Mouse (Mus musculus): ENCODE measurements around the gene Nlgn1. TPM values are rescaled to one million over a fixed set of nuclear protein-coding genes. Genes with fewer than 3 reads are reported as not detected.

The Nlgn1 gene
- polyA plus RNA-seq, 1 experiment from 2014 or later, result 0.86 TPM

GRCm38 (mm10) chr3:26129455-26129854 lies 202.8 kb downstream of the Nlgn1 start:
- 80% methylated on average over 6 of the region's 6 CpGs for WGBS
- Histone ChIP-seq H3K4me3 (ENCODE audit: low read depth, low read length) (no peak overlapping the region), H3K27ac (ENCODE audit: low read depth, low read length) (no peak overlapping the region), H3K9ac (ENCODE audit: low read depth, low read length) (no peak overlapping the region), H3K4me2 (replicated peaks; ENCODE audit: low read depth) (no peak overlapping the region), H3K9me3 (ENCODE audit: control insufficient read depth) (no peaks in the 10 kb centered on the region), H3K4me1 (replicated peaks; ENCODE audit: control insufficient read depth, insufficient read depth, low read length) (no peaks in the 10 kb centered on the region), H3K27me3 (replicated peaks; ENCODE audit: control insufficient read depth, insufficient read depth, low read length) (no peaks in the 10 kb centered on the region), H3K36me3 (ENCODE audit: control insufficient read depth, insufficient read depth) (no peaks in the 10 kb centered on the region)
- no peak for ATAC-seq
- no peak for TF ChIP-seq CTCF (IDR thresholded peaks at IDR 0.05; ENCODE audit: low read depth)

- Histone ChIP-seq H3K4me3 (ENCODE audit: low read depth, low read length) (no peak overlapping the region), H3K4me2 (replicated peaks; ENCODE audit: low read depth) (no peak overlapping the region), H3K9me3 (ENCODE audit: control insufficient read depth) (no peaks in the 10 kb centered on the region), H3K27me3 (replicated peaks; ENCODE audit: control insufficient read depth, insufficient read depth, low read length) (no peaks in the 10 kb centered on the region), H3K27ac (ENCODE audit: low read depth, low read length) (no peak overlapping the region), H3K9ac (ENCODE audit: low read depth, low read length) (no peak overlapping the region), H3K4me1 (replicated peaks; ENCODE audit: control insufficient read depth, insufficient read depth, low read length) (no peaks in the 10 kb centered on the region), H3K36me3 (ENCODE audit: control insufficient read depth, insufficient read depth) (no peaks in the 10 kb centered on the region)
- WGBS, result 64% methylated on average over 1 of the region's 1 CpGs
- TF ChIP-seq CTCF (IDR thresholded peaks at IDR 0.05; ENCODE audit: low read depth), result no peak
- ATAC-seq, result no peak
These were observed 215.2 kb downstream of the Nlgn1 start for GRCm38 (mm10) chr3:26117071-26117470.

GRCm38 (mm10) chr3:26106361-26106760 lies 225.9 kb downstream of the Nlgn1 start:
- no peak for TF ChIP-seq CTCF (IDR thresholded peaks at IDR 0.05; ENCODE audit: low read depth)
- H3K4me2 ChIP-seq (replicated peaks; ENCODE audit: low read depth), result no peak overlapping the region
- 91% methylated on average over 7 of the region's 7 CpGs for WGBS
- H3K27ac ChIP-seq (ENCODE audit: low read depth, low read length), result no peak overlapping the region
- no peaks in the 10 kb centered on the region for H3K27me3 ChIP-seq (replicated peaks; ENCODE audit: control insufficient read depth, insufficient read depth, low read length)
- ATAC-seq, result no peak
- H3K9ac ChIP-seq (ENCODE audit: low read depth, low read length), result no peak overlapping the region
- H3K36me3 ChIP-seq (ENCODE audit: control insufficient read depth, insufficient read depth), result no peaks in the 10 kb centered on the region
- H3K9me3 ChIP-seq (ENCODE audit: control insufficient read depth), result no peaks in the 10 kb centered on the region
- no peaks in the 10 kb centered on the region for H3K4me1 ChIP-seq (replicated peaks; ENCODE audit: control insufficient read depth, insufficient read depth, low read length)
- no peak overlapping the region for H3K4me3 ChIP-seq (ENCODE audit: low read depth, low read length)

GRCm38 (mm10) chr3:26105528-26105927 lies 226.7 kb downstream of the Nlgn1 start:
- ATAC-seq, result no peak
- H3K27ac ChIP-seq (ENCODE audit: low read depth, low read length), result no peak overlapping the region
- no peak for TF ChIP-seq CTCF (IDR thresholded peaks at IDR 0.05; ENCODE audit: low read depth)
- H3K27me3 ChIP-seq (replicated peaks; ENCODE audit: control insufficient read depth, insufficient read depth, low read length), result no peaks in the 10 kb centered on the region
- no peak overlapping the region for H3K4me3 ChIP-seq (ENCODE audit: low read depth, low read length)
- no peaks in the 10 kb centered on the region for H3K4me1 ChIP-seq (replicated peaks; ENCODE audit: control insufficient read depth, insufficient read depth, low read length)
- H3K9me3 ChIP-seq (ENCODE audit: control insufficient read depth), result no peaks in the 10 kb centered on the region
- H3K36me3 ChIP-seq (ENCODE audit: control insufficient read depth, insufficient read depth), result no peaks in the 10 kb centered on the region
- H3K9ac ChIP-seq (ENCODE audit: low read depth, low read length), result no peak overlapping the region
- no peak overlapping the region for H3K4me2 ChIP-seq (replicated peaks; ENCODE audit: low read depth)
- WGBS, result 72% methylated on average over 3 of the region's 3 CpGs

GRCm38 (mm10) chr3:26102271-26102670 lies 230.0 kb downstream of the Nlgn1 start:
- Histone ChIP-seq H3K4me2 (replicated peaks; ENCODE audit: low read depth) (no peak overlapping the region), H3K36me3 (ENCODE audit: control insufficient read depth, insufficient read depth) (no peaks in the 10 kb centered on the region), H3K27me3 (replicated peaks; ENCODE audit: control insufficient read depth, insufficient read depth, low read length) (no peaks in the 10 kb centered on the region), H3K4me1 (replicated peaks; ENCODE audit: control insufficient read depth, insufficient read depth, low read length) (no peaks in the 10 kb centered on the region), H3K9ac (ENCODE audit: low read depth, low read length) (no peak overlapping the region), H3K27ac (ENCODE audit: low read depth, low read length) (no peak overlapping the region), H3K4me3 (ENCODE audit: low read depth, low read length) (no peak overlapping the region), H3K9me3 (ENCODE audit: control insufficient read depth) (no peaks in the 10 kb centered on the region)
- 79% methylated on average over 1 of the region's 1 CpGs for WGBS
- no peak for TF ChIP-seq CTCF (IDR thresholded peaks at IDR 0.05; ENCODE audit: low read depth)
- no peak for ATAC-seq

- Histone ChIP-seq H3K4me1 (replicated peaks; ENCODE audit: control insufficient read depth, insufficient read depth, low read length) (no peaks in the 10 kb centered on the region), H3K9me3 (ENCODE audit: control insufficient read depth) (no peaks in the 10 kb centered on the region), H3K4me3 (ENCODE audit: low read depth, low read length) (no peak overlapping the region), H3K4me2 (replicated peaks; ENCODE audit: low read depth) (no peak overlapping the region), H3K27me3 (replicated peaks; ENCODE audit: control insufficient read depth, insufficient read depth, low read length) (no peaks in the 10 kb centered on the region), H3K9ac (ENCODE audit: low read depth, low read length) (no peak overlapping the region), H3K36me3 (ENCODE audit: control insufficient read depth, insufficient read depth) (no peaks in the 10 kb centered on the region), H3K27ac (ENCODE audit: low read depth, low read length) (no peak overlapping the region)
- no peak for ATAC-seq
- peak; percentile 57 for TF ChIP-seq CTCF (IDR thresholded peaks at IDR 0.05; ENCODE audit: low read depth)
These were observed 236.7 kb downstream of the Nlgn1 start for GRCm38 (mm10) chr3:26095551-26095950.

GRCm38 (mm10) chr3:26069366-26069765 lies 262.9 kb downstream of the Nlgn1 start:
- no peak overlapping the region for H3K9ac ChIP-seq (ENCODE audit: low read depth, low read length)
- TF ChIP-seq CTCF (IDR thresholded peaks at IDR 0.05; ENCODE audit: low read depth), result no peak

More at GRCm38 (mm10) chr3:26069366-26069765, 262.9 kb downstream of the Nlgn1 start:
- Histone ChIP-seq H3K27ac (ENCODE audit: low read depth, low read length) (no peak overlapping the region), H3K4me3 (ENCODE audit: low read depth, low read length) (no peak overlapping the region), H3K27me3 (replicated peaks; ENCODE audit: control insufficient read depth, insufficient read depth, low read length) (no peaks in the 10 kb centered on the region), H3K9me3 (ENCODE audit: control insufficient read depth) (no peaks in the 10 kb centered on the region), H3K36me3 (ENCODE audit: control insufficient read depth, insufficient read depth) (no peaks in the 10 kb centered on the region), H3K4me2 (replicated peaks; ENCODE audit: low read depth) (no peak overlapping the region), H3K4me1 (replicated peaks; ENCODE audit: control insufficient read depth, insufficient read depth, low read length) (no peaks in the 10 kb centered on the region)
- ATAC-seq, result no peak

Measured in intestine, postnatal 0 days (tissue).